Mouse (Mus musculus): Measurements from ENCODE around the gene Vmn2r27.

DNA sequence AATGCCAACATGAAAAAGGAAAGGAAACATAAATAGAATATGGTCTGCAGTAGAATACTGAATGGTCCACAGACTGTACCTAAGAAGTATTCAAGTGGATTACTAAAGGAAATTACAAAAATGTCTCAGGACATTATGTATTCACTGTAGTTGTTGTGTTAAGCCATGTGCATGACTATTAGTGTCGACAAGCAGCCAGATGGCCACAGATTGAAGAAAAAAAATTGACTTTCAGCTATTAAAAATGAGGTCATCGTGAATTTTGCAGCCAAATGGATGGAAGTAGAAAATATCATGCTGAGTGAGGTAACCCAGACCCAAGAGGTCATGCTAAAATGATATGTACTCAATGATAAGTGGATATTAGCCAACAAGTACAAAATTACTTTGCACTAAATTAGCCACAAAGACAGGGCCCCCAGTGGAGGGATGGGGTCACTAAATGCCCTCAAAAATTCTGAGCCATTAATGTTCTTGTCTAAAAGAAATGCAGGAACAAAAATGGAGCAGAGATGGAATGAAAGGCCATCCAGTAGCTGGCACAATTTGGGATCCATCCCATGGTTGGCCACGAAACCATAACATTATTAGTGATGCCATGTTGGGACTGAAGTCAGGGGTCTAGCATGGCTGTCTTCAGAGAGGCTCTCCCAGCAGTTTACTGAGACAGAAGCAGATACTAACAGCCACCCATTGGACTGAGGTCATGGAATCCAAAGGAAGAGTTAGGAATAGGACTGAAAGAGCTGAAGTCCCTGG lies 63.0 kb downstream of the Vmn2r27 start:
- TF ChIP-seq GATA1 (IDR thresholded peaks at IDR 0.05; ENCODE audit: borderline replicate concordance, low read length) (no peak), FLI1 (IDR thresholded peaks at IDR 0.05; ENCODE audit: low read length) (no peak)

Measured in megakaryocyte, embryonic 14.5 days (primary cell).